Mouse (Mus musculus): Measurements from ENCODE around the gene 1110051M20Rik. TPM values are rescaled to one million over a fixed set of nuclear protein-coding genes. Genes with fewer than 3 reads are reported as not detected.
"Not testable (repeated sequence)": the region's sequence is repeated elsewhere in the genome, so short reads cannot be mapped to it uniquely, and the experiment has no call there.

The 1110051M20Rik gene
- total and polyA plus RNA-seq, 2 experiments from 2014 or later, result 141 to 175 TPM

DNA sequence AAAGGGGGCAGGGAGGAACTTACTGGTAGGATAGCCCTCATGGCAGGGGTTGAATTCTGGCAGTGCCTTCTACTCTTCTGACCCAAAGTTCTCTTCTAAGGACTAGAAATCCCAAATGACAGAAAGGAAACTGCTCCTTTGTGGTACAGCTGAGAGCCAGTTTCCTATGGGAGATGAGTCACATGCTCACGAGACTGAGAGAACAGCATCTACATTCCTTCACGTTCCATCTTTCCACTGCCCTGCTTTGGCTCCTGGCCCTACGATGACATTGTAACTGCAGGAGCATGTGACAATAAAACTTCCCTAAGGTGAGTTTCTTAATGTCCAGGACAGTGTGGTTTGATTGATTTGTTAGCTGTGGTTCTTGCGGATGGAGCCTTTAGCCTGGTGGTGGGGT is 196.1 kb downstream of the 1110051M20Rik start:
- H3K4me3 ChIP-seq (ENCODE audit: low read length), result no peak overlapping the region
- DNase-seq (ENCODE audit: low spot score) (no peak), ATAC-seq (no peak)
- 0 out of 2 replicates have a peak, but pooled peaks cover 2% of the 10 kb centered on the region for H3K4me1 ChIP-seq (ENCODE audit: insufficient read depth, low read length)
- no peak overlapping the region for H3K4me2 ChIP-seq (ENCODE audit: low read depth, low read length)
- TF ChIP-seq CTCF (IDR thresholded peaks at IDR 0.05; ENCODE audit: low read depth), result no peak
- H3K9me3 ChIP-seq (ENCODE audit: low read length), result no peaks in the 10 kb centered on the region
- H3K27me3 ChIP-seq (ENCODE audit: insufficient read depth, low read length), result no peaks in the 10 kb centered on the region
- no peak overlapping the region for H3K9ac ChIP-seq (replicated peaks; ENCODE audit: low read length)
- H3K36me3 ChIP-seq (ENCODE audit: insufficient read depth, low read length), result no peaks in the 10 kb centered on the region
- 91% methylated on average over 4 of the region's 4 CpGs for WGBS
- H3K27ac ChIP-seq, result no peak overlapping the region

DNA sequence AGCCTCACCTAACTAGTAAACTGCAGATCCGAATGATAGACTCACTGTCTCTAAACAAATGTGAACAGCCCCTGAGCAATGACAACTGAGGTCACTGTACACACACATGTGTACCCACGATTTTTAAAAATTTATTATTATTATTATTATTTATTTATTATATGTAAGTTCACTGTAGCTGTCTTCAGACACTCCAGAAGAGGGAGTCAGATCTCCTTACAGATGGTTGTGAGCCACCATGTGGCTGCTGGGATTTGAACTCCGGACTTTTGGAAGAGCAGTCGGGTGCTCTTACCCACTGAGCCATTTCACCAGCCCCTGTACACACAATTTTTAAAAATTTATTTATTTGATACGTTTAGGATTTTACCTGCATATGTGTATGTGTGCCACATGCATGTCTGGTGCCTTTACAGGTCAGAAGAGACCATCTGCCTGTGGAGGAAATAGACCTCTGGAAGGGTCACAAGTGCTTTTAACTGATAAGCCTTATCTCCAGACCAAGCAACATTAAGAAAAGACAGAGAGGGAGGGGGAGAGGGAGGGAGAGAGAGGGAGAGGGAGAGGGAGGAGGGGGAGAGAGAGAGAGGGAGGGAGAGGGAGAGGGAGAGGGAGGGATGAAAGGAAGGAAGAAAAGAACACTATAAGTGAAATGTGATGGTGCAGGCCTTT is 199.8 kb downstream of the 1110051M20Rik start:
- H3K27ac ChIP-seq, result no peak overlapping the region
- H3K9me3 ChIP-seq (ENCODE audit: low read length), result no peaks in the 10 kb centered on the region
- 0 out of 2 replicates have a peak, but pooled peaks cover 4% of the 10 kb centered on the region for H3K4me1 ChIP-seq (ENCODE audit: insufficient read depth, low read length)
- no peak overlapping the region for H3K9ac ChIP-seq (replicated peaks; ENCODE audit: low read length)
- ATAC-seq (no peak), DNase-seq (ENCODE audit: low spot score) (no peak)
- 80% methylated on average over 5 of the region's 5 CpGs for WGBS
- no peaks in the 10 kb centered on the region for H3K27me3 ChIP-seq (ENCODE audit: insufficient read depth, low read length)
- no peaks in the 10 kb centered on the region for H3K36me3 ChIP-seq (ENCODE audit: insufficient read depth, low read length)
- no peak overlapping the region for H3K4me2 ChIP-seq (ENCODE audit: low read depth, low read length)
- no peak for TF ChIP-seq CTCF (IDR thresholded peaks at IDR 0.05; ENCODE audit: low read depth)
- no peak overlapping the region for H3K4me3 ChIP-seq (ENCODE audit: low read length)

DNA sequence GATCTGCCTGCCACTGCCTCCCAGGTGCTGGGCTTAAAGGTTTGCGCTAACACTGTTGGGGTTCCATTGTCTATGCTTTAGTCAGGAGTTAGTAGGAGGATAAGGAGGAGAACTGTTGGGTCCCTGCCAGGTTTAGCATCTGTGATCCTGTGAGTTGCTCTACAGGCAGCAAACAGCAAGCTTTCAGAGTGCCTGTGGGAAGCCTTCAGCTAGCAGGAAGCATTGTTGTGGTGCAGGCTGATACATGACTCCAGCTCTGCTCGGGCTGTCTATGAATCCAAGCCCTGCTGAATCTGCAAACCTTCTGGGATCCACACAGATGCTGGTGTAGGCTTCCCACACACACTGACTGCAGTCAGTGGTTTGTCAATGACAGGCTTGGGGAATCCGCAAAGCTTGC is 201.1 kb downstream of the 1110051M20Rik start:
- H3K27me3 ChIP-seq (ENCODE audit: insufficient read depth, low read length), result no peaks in the 10 kb centered on the region
- H3K4me2 ChIP-seq (ENCODE audit: low read depth, low read length), result no peak overlapping the region
- H3K9me3 ChIP-seq (ENCODE audit: low read length), result no peaks in the 10 kb centered on the region
- ATAC-seq, result peak; percentile 15; the same call in 1 of the 2 replicates
- no peaks in the 10 kb centered on the region for H3K36me3 ChIP-seq (ENCODE audit: insufficient read depth, low read length)
- 0 out of 2 replicates have a peak, but pooled peaks cover 4% of the 10 kb centered on the region for H3K4me1 ChIP-seq (ENCODE audit: insufficient read depth, low read length)
- no peak overlapping the region for H3K9ac ChIP-seq (replicated peaks; ENCODE audit: low read length)
- H3K4me3 ChIP-seq (ENCODE audit: low read length), result no peak overlapping the region
- 43% methylated on average over 3 of the region's 3 CpGs for WGBS
- no peak overlapping the region for H3K27ac ChIP-seq
- no peak for TF ChIP-seq CTCF (IDR thresholded peaks at IDR 0.05; ENCODE audit: low read depth)
- DNase-seq (ENCODE audit: low spot score), result peak; percentile 22

DNA sequence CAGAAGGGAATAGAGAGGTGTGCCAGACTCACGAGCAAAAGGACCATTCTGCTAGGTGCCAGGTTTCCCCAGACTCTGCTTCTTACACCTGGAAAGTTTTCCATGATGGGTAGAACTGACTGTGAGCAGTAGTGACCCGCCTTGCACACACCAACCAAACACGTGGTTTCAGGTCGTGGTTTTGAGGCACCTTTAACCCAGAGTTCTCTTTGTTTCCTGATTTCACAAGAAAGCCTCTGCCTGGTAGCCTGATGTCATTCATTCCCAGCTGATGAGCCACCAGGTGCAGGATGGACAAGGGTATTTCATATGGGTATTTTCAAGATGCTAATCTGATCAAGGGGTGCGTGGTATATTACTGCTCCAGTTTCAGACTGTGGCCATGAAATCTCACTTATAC is 202.0 kb downstream of the 1110051M20Rik start:
- 0 out of 2 replicates have a peak, but pooled peaks cover 4% of the 10 kb centered on the region for H3K4me1 ChIP-seq (ENCODE audit: insufficient read depth, low read length)
- H3K27me3 ChIP-seq (ENCODE audit: insufficient read depth, low read length), result no peaks in the 10 kb centered on the region
- H3K4me2 ChIP-seq (ENCODE audit: low read depth, low read length), result no peak overlapping the region
- DNase-seq (ENCODE audit: low spot score) (no peak), ATAC-seq (no peak)
- no peak overlapping the region for H3K9ac ChIP-seq (replicated peaks; ENCODE audit: low read length)
- no peak overlapping the region for H3K4me3 ChIP-seq (ENCODE audit: low read length)
- no peak for TF ChIP-seq CTCF (IDR thresholded peaks at IDR 0.05; ENCODE audit: low read depth)
- WGBS, result 69% methylated on average over 5 of the region's 5 CpGs
- no peak overlapping the region for H3K27ac ChIP-seq
- no peaks in the 10 kb centered on the region for H3K36me3 ChIP-seq (ENCODE audit: insufficient read depth, low read length)
- no peaks in the 10 kb centered on the region for H3K9me3 ChIP-seq (ENCODE audit: low read length)

DNA sequence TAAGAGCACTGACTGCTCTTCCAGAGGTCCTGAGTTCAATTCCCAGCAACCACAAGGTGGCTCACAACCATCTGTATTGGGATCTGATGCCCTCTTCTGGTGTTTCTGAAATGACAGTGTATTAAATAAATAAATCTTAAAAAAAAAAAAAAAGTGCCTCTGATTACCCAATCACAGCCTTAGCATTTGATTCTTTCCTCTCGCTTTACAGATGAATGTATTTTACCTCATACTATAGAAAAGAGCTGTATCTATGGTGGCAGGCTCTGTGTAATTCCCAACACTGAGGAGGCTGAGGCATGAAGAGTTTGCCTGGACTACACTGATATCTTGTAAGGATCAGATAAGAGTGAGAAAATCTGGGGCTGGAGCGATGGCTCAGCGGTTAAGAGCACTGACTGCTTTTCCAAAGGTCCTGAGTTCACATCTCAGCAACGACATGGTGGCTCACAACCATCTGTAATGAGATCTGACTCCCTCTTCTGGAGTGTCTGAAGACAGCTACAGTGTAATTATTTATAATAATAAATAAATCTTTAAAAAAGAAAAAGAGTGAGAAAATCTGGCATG is 206.9 kb downstream of the 1110051M20Rik start:
- H3K4me1 ChIP-seq (ENCODE audit: insufficient read depth, low read length); H3K9me3 ChIP-seq (ENCODE audit: low read length); H3K27me3 ChIP-seq (ENCODE audit: insufficient read depth, low read length); H3K36me3 ChIP-seq (ENCODE audit: insufficient read depth, low read length): not testable (repeated sequence)
- DNase-seq (ENCODE audit: low spot score) (peak; percentile 36), ATAC-seq (peak; percentile 67)
- peak overlapping the region; percentile 63 for H3K4me3 ChIP-seq (ENCODE audit: low read length)
- H3K4me2 ChIP-seq (ENCODE audit: low read depth, low read length), result peak overlapping the region; percentile 90
- H3K27ac ChIP-seq, result peak overlapping the region; percentile 90
- 24% methylated on average over 4 of the region's 4 CpGs for WGBS
- peak overlapping the region; percentile 59; the same call in 1 of the 2 replicates for H3K9ac ChIP-seq (replicated peaks; ENCODE audit: low read length)

DNA sequence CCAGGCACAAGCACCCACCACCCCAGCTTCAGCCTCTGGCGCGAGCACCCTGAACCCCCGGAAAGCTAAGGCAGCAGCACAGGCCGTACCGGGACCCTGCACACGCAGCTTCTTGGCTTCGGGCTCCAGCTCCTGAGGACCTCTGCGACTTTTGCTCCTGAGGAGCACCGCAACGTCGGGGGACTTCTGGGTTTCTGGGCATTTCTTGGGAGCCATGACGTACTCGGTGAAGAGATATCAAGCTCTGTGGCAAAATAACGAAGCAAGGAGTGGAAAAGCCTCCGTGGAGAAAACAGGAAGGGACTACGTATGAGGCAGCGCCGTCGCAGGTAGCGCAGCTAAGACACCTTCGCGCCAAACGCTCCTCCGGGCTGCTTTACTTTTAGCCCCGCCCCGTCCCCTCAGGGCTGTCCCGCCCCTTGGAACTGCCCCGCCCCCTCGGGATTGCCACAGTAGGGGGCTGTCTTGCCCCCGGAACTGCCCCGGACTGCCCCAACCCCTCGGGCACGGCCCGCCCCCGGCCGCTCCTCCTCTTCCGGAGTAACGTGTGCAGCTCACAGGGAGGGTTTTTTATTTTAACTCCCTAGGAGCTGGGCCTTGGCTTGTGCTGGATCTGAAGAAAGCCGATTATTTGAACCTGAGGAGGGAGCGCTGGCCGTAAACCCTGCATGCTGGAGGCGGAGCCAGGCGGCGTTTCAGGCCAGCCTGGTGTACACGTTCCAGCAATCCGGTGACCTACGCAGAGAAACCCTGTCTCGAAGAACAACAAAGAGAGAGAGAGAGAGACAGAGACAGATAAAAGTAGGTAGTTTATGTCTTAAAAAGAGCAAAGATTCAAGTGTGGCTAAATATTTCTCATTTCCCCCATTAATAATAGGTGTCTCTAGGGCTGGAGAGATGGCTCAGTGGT is 207.6 kb downstream of the 1110051M20Rik start, which contains the start of gene Ddb2:
Ddb2 (minus strand) TSS at position 382 of the 910 bp plus-strand sequence.
- Histone ChIP-seq H3K4me1 (ENCODE audit: insufficient read depth, low read length) (no peaks in the 10 kb centered on the region), H3K27ac (peak within 1 kb of the TSS; percentile 90), H3K9me3 (ENCODE audit: low read length) (no peaks in the 10 kb centered on the region), H3K36me3 (ENCODE audit: insufficient read depth, low read length) (no peaks in the 10 kb centered on the region), H3K27me3 (ENCODE audit: insufficient read depth, low read length) (no peaks in the 10 kb centered on the region), H3K4me2 (ENCODE audit: low read depth, low read length) (peak within 1 kb of the TSS; percentile 90), H3K9ac (replicated peaks; ENCODE audit: low read length) (peak within 1 kb of the TSS; percentile 59), H3K4me3 (ENCODE audit: low read length) (peak within 1 kb of the TSS; percentile 63)
- DNase-seq (ENCODE audit: low spot score) (peak; percentile 98), ATAC-seq (peak; percentile 99)
- under 1% methylated on average over 48 of the region's 48 CpGs for WGBS
- TF ChIP-seq CTCF (IDR thresholded peaks at IDR 0.05; ENCODE audit: low read depth), result peak; percentile 52; the same call in 1 of the 2 replicates

Measured in hindbrain, postnatal 0 days (tissue).